Comparison of ENCODE assay signal across 8 mouse cellular contexts in the genomic region with DNA sequence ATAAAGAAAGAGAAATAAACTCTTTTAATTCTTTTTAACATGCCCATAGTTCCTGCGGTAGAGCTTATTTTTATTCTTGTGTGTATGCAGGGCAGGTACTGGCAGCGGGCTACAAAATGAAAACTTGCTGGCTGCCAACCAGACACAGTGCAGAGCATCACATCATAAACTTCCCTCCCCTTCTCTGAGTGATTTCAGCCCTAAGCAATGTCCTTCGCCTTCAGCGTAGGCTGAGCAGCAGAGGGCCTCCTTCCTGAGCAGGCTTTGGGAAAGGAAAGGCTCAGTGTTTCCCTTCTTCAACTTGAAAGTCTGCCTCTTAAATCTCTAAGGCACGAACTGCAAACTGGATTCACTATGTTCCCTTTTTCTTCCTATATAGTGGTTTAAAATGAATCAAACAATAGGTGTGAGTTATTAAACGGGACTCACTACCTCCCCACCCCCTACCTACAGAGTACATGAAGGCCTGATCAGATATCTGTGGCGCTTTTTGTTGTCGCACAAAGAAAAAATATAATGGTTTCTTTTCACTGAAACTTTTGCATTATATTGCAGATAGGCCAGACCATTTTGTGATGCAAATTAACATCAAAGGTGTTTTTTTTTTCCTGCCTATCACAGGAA. TPM values are rescaled to one million over a fixed set of nuclear protein-coding genes. Genes with fewer than 3 reads are reported as not detected.
DNase-seq lines count a peak whose midpoint lies in the region; ATAC-seq and TF ChIP-seq lines count a peak whose summit lies in the region.

No protein-coding gene starts in this region.

- H3K4me1 ChIP-seq in brown adipose tissue, adult 24 weeks (ENCODE audit: control insufficient read depth, insufficient read depth, insufficient read length, low read length) = peaks cover 5% of the 10 kb centered on the region; the same call in 1 of the 2 replicates
- H3K4me1 ChIP-seq in heart, embryonic 12.5 days (replicated peaks) = peaks cover 12% of the 10 kb centered on the region
- H3K4me1 ChIP-seq in limb, embryonic 15.5 days = 0 out of 2 replicates have a peak, but pooled peaks cover 5% of the 10 kb centered on the region
- H3K4me1 ChIP-seq in small intestine, adult 2 months (ENCODE audit: control insufficient read depth, insufficient read depth, insufficient read length, low read length) = no peaks in the 10 kb centered on the region
- no peaks in the 10 kb centered on the region for H3K4me1 ChIP-seq in midbrain, embryonic 11.5 days (ENCODE audit: control insufficient read depth, insufficient read depth, low read length)

- H3K4me2 ChIP-seq in heart, embryonic 12.5 days = peak overlapping the region; percentile 47
- no peak overlapping the region for H3K4me2 ChIP-seq in limb, embryonic 15.5 days
- no peak overlapping the region for H3K4me2 ChIP-seq in midbrain, embryonic 11.5 days

- ATAC-seq in heart, embryonic 12.5 days (ENCODE audit: insufficient number of reproducible peaks, low FRiP score) = peak; percentile 82
- peak; percentile 48; the same call in 1 of the 2 replicates for ATAC-seq in limb, embryonic 15.5 days (ENCODE audit: insufficient number of reproducible peaks, low FRiP score, low TSS enrichment, low read depth)
- no peak for ATAC-seq in midbrain, embryonic 11.5 days (ENCODE audit: low FRiP score)

- no peak for TF ChIP-seq POLR2A in small intestine, adult 2 months (IDR thresholded peaks at IDR 0.05; ENCODE audit: low read depth, low read length)

- DNase-seq in left cerebral cortex, postnatal 14 days (ENCODE audit: low spot score in 2 of 2) = peak; percentile 46 to 67
- DNase-seq in left cerebral cortex, adult 8-10 months (ENCODE audit: low spot score in 2 of 2) = no peak
- no peak for DNase-seq in retina, postnatal 1 day
- DNase-seq in midbrain, embryonic 11.5 days (ENCODE audit: low spot score, missing footprints) = no peak

- intact Hi-C loops in left cerebral cortex, postnatal 14 days (cut with DNase I) = loop anchor here (5.0 kb wide), 1 partner anchor 1225 kb away; no protein-coding TSS in a partner anchor

- no peaks in the 10 kb centered on the region for H3K36me3 ChIP-seq in heart, embryonic 12.5 days
- H3K36me3 ChIP-seq in limb, embryonic 15.5 days = no peaks in the 10 kb centered on the region
- no peaks in the 10 kb centered on the region for H3K36me3 ChIP-seq in small intestine, adult 2 months (ENCODE audit: control insufficient read depth, insufficient read depth, low read length)
- no peaks in the 10 kb centered on the region for H3K36me3 ChIP-seq in midbrain, embryonic 11.5 days (ENCODE audit: control insufficient read depth, insufficient read depth, low read length)

- TF ChIP-seq CTCF in small intestine, adult 2 months (IDR thresholded peaks at IDR 0.05; ENCODE audit: extremely low read depth, insufficient read length, insufficient replicate concordance, low read depth, low read length) = no peak

- WGBS in heart, embryonic 12.5 days = 28% methylated on average over 8 of the region's 8 CpGs
- 34% methylated on average over 8 of the region's 8 CpGs for WGBS in limb, embryonic 15.5 days
- 53% methylated on average over 8 of the region's 8 CpGs for WGBS in small intestine, adult 2 months
- 65% methylated on average over 8 of the region's 8 CpGs for WGBS in midbrain, embryonic 11.5 days

- H3K4me3 ChIP-seq in brown adipose tissue, adult 24 weeks (ENCODE audit: insufficient read depth, low read depth, low read length) = peak overlapping the region; percentile 13; the same call in 1 of the 2 replicates
- H3K4me3 ChIP-seq in heart, embryonic 12.5 days = no peak overlapping the region
- no peak overlapping the region for H3K4me3 ChIP-seq in limb, embryonic 15.5 days
- H3K4me3 ChIP-seq in small intestine, adult 2 months (ENCODE audit: low read depth, low read length) = no peak overlapping the region
- H3K4me3 ChIP-seq in midbrain, embryonic 11.5 days (ENCODE audit: low read depth, low read length) = no peak overlapping the region

- peak overlapping the region; percentile 42 for H3K27ac ChIP-seq in brown adipose tissue, adult 24 weeks (replicated peaks; ENCODE audit: low read depth, low read length)
- peak overlapping the region; percentile 74 for H3K27ac ChIP-seq in heart, embryonic 12.5 days (ENCODE audit: poor library complexity, severe bottlenecking)
- no peak overlapping the region; the same call in 1 of the 2 replicates for H3K27ac ChIP-seq in limb, embryonic 15.5 days
- H3K27ac ChIP-seq in small intestine, adult 2 months (ENCODE audit: insufficient read depth, low read depth, low read length) = 0 out of 2 replicates have a peak overlapping the region, but pooled peaks have one; percentile 41
- H3K27ac ChIP-seq in midbrain, embryonic 11.5 days (ENCODE audit: low read depth, low read length) = no peak overlapping the region

- H3K9me3 ChIP-seq in heart, embryonic 12.5 days (replicated peaks) = no peaks in the 10 kb centered on the region
- no peaks in the 10 kb centered on the region for H3K9me3 ChIP-seq in limb, embryonic 15.5 days
- H3K9me3 ChIP-seq in midbrain, embryonic 11.5 days (ENCODE audit: control insufficient read depth, low read length) = no peaks in the 10 kb centered on the region

- no peaks in the 10 kb centered on the region for H3K27me3 ChIP-seq in heart, embryonic 12.5 days (replicated peaks)
- H3K27me3 ChIP-seq in limb, embryonic 15.5 days = no peaks in the 10 kb centered on the region
- H3K27me3 ChIP-seq in small intestine, adult 2 months (ENCODE audit: control insufficient read depth, insufficient read depth, low read length) = no peaks in the 10 kb centered on the region
- H3K27me3 ChIP-seq in midbrain, embryonic 11.5 days (ENCODE audit: control insufficient read depth, insufficient read depth, low read length) = no peaks in the 10 kb centered on the region

- H3K9ac ChIP-seq in heart, embryonic 12.5 days = 0 out of 2 replicates have a peak overlapping the region, but pooled peaks have one; percentile 24
- no peak overlapping the region for H3K9ac ChIP-seq in limb, embryonic 15.5 days
- no peak overlapping the region for H3K9ac ChIP-seq in midbrain, embryonic 11.5 days (ENCODE audit: low read length)

RNA-seq across cellular contexts. Expression of a gene that starts 28.2 kb away (rescaled TPM):
- 1,000 to 10,000 TPM in 1 of 2 experiments, 100 to 1,000 TPM in 1; 845 to 1,036 TPM for total RNA-seq in left cerebral cortex, postnatal 14 days (2021)
- 100 to 1,000 TPM; 548 to 660 (median 570) TPM for total RNA-seq in left cerebral cortex, adult 8-10 months (2022)
- 14.3 and 24.7 TPM in 2 replicates for polyA plus RNA-seq in brown adipose tissue, adult 24 weeks (2012; ENCODE audit: insufficient read depth, insufficient read length, missing spikeins)
- 117 and 127 TPM in 2 replicates for polyA plus RNA-seq in heart, embryonic 12.5 days (2016; fragmentation: Nextera tagmentation; extraction: Ambion mirVana)
- polyA plus RNA-seq in limb, embryonic 15.5 days (2015; fragmentation: Nextera tagmentation; extraction: Ambion mirVana) = 133 and 188 TPM in 2 replicates
- polyA plus RNA-seq in small intestine, adult 2 months (2012; rRNA removed) = 5.3 and 13.1 TPM in 2 replicates
- polyA plus RNA-seq in midbrain, embryonic 11.5 days (2014; fragmentation: Nextera tagmentation; extraction: Ambion mirVana) = 11.7 and 14.7 TPM in 2 replicates

Comparison
In these comparisons a context has a peak if more than half of its experiments do, and no peak if none do; other contexts are left out.
1. DNase-seq: peak in left cerebral cortex, postnatal 14 days (2 of 2); none in left cerebral cortex, adult 8-10 months (0 of 2), retina, postnatal 1 day (single experiment) and midbrain, embryonic 11.5 days (single experiment).
2. H3K27ac ChIP-seq: peak in brown adipose tissue, adult 24 weeks (single experiment), heart, embryonic 12.5 days (single experiment) and small intestine, adult 2 months (single experiment); none in limb, embryonic 15.5 days (single experiment) and midbrain, embryonic 11.5 days (single experiment).